Mouse (Mus musculus) brain, embryonic 14.5 days (tissue): ENCODE measurements at regions not wholly inside any gene's neighbourhood (a gene's known extent, or its start where the extent isn't known, plus 50 kb on each side); places are given as distances from the start of the nearest gene placed in this dataset.

Source experiments
- CTCF ChIP-seq: fragments of 200-500 bp; IDR thresholded peaks from 2 replicates; pipeline ENCODE4 v1.5.1; 2012; ENCODE audit warnings: inconsistent platforms, mild to moderate bottlenecking, moderate library complexity, borderline replicate concordance; ENCODE audit not compliant: insufficient read depth, insufficient read length; ENCODE audit errors: extremely low read depth
- POLR2A ChIP-seq: fragments of 200-500 bp; IDR thresholded peaks from 2 replicates; pipeline ENCODE4 v1.6.1; 2012; ENCODE audit warnings: mild to moderate bottlenecking, inconsistent platforms, borderline replicate concordance; ENCODE audit not compliant: poor library complexity, insufficient read depth, insufficient read length, severe bottlenecking; ENCODE audit errors: extremely low read depth

GRCm38 (mm10) chr3:21806494-21807157, 269.8 kb upstream of the Tbl1xr1 start:
- TF ChIP-seq CTCF (no peak), POLR2A (no peak)
